Mouse (Mus musculus): ENCODE data around the gene Otub2.

- no peak for TF ChIP-seq CTCF (IDR thresholded peaks at IDR 0.05; ENCODE audit: extremely low read depth, insufficient read depth, insufficient read length, insufficient replicate concordance)
- TF ChIP-seq POLR2A (IDR thresholded peaks at IDR 0.05; ENCODE audit: low read depth, low read length), result no peak
Observed at GRCm38 (mm10) chr12:103396751-103397150, 8.3 kb downstream of the Otub2 start.

Measured in spleen, adult 2 months (tissue).